Mouse (Mus musculus) T-helper 2 cell (primary cell): ENCODE results near the gene Eif4a1.

Experiments used
- in situ Hi-C: fragments of 300-600 bp; cut with MboI, MseI; formaldehyde crosslinking; loops from one replicate; pipeline ENCODE4 v1.15.1; 2025; ENCODE audit warnings: high pct_unique_total_duplicates

Eif4a1 gene

DNA sequence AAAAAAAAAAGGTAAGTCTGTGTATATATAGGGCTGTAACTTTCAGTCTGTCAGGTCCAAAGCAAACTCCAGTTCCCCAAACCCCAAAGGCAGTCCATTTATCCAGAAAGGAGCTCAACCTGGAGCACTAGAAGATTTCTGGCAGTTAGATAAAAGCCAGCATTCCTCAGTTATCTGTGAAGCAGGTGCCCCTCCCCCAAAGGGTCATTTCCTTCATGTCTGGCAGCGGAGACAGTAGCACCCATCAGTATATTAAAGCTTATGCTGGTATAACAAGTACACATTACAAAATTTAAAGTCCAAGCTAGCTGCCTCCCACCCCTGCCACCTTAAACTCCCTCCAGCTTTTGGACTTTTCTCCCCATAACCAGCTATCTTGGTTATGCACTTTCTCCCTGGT is 27.4 kb upstream of the Eif4a1 start:
- in situ Hi-C loops: no loop called here

DNA sequence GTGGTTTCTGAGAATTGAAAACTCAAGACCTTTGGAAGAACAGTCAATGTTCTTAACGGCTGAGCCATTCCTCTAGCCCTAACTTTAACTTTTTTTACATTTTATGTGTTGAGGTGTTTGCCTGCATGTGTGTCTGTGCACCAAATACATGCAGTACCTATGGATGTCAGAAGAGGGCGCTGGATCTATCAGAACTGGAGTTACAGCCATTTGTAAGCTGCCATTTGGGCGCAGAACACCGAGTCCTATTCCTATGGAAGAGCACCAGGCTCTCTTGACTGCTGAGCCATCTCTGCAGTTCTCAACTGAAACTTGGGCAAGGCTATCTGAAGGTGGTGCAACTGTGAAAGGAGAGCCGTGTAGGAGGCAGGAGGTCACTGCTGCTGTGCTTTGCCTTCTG is 26.4 kb upstream of the Eif4a1 start:
- in situ Hi-C loops: no loop called here

DNA sequence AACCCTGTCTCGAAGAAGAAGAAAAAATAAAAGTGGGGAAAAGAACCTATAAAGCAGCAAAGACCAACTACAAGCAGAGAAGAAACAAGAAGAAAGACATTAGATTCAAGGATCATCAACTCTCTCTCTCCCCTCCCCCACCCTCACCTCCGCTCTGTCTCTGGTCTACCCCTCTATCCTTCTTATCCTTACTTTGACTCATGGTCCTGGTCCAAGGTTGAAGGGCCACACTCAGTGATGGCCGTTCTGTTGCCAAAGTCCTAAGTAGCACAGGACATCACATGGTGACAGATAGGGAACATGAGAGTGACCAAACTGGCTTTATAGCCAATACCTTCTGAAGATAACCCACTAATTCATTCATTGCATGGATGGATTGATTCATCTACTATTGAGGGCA is 25.2 kb upstream of the Eif4a1 start:
- in situ Hi-C loops: no loop called here

DNA sequence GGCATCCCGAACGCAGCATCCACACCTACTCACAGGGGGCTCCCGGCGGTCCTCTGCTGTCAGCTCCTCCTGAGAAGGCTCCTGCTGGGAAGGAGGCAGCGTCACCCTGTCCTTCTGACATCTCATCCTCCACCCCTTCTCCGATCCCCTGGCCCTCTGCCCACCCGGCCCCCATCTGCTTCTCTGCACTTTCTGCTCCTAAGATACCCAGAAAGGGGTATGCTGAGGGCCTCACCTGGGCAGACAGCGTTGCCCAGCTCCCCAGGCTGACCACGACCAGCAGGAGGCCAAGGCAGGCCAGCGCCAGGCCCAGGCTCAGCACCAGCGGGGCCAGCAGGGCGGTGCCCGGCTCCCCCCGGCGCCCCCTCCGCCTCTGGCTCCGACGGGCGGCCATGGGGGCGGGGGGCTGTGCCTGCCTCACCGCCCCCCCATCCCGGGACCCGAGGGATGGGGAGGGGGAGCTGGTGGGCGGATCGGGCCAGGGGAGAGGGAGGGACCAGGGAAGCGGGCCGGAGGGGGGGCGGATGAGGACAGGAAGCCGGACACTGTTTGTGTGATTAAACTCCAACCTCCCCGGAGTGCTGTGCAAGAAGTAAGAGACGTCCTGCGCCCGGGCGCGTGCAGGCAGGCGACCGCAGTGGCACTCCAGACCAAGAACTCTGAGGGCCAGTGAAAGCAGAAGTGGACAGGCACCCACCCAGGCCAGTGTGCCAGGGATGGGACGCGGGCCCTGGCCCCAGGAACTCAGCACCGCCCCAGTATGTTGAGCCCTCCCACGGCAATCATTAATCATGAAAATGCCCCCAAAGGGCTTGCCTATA is 23.3 kb upstream of the Eif4a1 start, which contains the start of the genes Tnfsf12 and Tnfsfm13:
Tnfsf12 (minus strand) TSS at position 489 of the 821 bp plus-strand sequence.
Tnfsfm13 (minus strand) TSS at position 738 of the 821 bp plus-strand sequence.
- in situ Hi-C loops: no loop called here

DNA sequence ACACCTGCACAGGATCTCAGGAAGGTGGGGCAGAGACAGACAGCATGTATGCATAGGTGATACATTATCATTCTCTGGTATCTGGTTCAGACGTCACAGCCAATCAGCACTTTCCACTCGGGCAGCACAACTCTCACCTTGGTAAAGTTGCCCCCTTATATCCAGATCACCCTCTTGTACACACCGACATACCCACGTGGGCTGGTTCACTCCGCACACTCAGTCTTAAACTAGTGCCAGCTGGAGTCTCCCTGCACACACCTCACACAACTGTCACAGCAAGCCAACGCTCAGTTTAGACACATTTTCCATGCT is 22.8 kb upstream of the Eif4a1 start:
- in situ Hi-C loops: no loop called here

DNA sequence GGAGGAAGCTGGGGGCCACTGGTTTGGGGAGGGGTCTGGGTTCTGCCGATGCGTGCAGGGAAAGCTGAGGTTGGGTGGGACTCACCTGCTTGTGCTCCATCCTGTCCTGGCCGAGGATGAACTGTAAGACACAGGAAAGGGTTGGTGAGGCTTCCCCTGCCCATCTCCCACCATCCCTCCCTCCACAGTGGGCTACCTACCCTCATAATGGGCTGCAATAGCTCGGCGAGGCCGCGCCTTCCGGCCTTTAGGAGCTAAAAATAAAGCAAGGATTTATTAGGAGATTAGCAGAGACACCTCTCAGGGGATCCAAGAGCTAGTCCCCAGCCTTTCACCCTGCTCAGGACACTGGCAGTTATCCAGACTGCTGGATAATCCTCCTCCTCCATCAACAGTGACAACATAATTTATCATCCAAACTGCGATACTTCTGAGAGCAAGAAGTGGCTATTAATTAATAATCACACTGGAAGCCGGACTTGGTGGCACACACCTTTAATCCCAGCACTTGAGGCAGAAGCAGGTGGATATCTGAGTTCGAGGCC is 21.3 kb upstream of the Eif4a1 start:
- in situ Hi-C loops: no loop called here

DNA sequence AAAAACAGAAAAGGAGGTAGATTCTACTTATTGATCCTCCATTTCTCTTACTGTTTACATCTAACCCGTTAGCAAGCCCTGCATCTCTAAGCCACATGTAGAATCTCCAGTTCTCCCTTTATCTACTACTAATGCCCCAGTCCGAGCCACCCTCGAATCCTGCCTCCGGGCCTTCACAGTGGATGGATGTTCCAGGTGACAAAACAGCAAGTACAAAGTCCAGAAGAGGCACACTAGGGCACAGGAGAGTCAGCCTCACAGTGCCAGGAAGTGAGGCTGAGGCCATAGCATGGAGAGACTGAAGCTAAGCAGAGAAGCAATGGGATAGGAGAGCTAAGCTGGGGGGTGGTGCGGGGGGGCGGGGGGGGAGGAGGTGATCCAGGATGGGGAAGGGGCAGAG is 20.6 kb upstream of the Eif4a1 start:
- in situ Hi-C loops: no loop called here

DNA sequence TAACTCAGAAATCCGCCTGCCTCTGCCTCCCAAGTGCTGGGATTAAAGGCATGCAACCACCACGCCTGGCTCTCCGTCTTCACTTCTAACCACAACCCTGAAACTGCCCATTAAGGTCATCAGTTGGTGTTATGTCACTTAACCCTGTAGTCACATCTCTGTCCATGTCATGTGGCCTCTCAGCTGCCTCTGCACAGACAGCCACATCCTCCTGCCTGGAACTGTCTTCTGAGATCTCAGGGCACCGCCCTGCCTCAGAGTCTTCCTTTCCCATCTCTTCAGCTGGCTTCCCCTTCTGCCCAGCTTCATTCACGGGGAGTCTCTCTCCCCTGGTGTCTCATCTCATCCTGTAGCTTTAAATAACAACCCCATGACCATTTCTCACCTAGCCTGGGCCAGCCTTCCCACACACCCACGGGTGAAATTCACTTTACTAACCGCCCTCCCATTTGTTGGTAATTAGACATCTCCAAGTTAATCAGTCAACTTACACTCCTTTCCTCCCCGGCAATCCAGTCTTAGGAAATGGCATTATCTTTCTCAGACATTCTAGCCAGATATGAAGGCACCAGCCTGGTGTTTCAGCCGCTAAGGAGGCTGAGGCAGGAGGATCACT is 20.1 kb upstream of the Eif4a1 start:
- in situ Hi-C loops: no loop called here

DNA sequence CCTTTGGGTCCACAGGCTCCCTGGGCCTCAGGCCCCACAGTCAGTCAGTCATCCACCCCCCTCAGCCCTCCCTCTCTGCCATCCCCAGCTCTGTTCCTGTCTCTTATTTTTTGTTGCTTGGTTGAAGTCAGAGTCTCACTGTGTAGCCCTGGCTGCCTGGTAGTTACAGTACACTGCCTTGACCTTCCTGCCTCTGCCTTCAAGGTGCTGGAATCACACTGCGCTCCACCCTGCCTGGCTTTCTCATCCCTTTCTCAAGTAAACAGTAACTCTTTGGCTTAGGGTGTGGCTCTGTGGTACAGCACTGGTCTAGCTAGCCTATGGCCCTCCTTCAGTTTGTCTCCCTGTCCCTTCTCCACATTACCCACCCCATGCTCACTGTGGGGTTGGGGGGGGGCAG is 17.7 kb upstream of the Eif4a1 start:
- in situ Hi-C loops: loop anchor here (5.0 kb wide), 1 partner anchor 32 kb away; no protein-coding TSS in a partner anchor

DNA sequence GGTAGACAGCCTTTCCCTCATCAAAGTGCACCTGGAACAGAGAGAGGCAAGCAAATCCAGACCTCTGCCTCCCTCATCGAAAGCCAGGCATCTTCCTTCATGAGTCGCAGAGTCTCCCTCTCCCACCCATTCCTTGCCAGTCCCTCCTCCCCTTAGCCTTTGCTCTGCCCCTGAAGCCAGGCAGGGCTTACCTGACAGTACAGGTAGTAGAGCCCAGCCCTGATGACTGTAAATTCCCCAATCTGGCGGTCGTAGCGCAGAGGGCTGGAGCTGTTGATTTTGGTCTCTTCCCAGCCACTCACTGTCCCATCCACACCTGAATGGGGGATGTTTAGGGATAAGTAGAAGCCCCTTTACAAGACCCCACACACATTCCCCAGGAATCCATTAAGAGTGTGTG is 14.8 kb upstream of the Eif4a1 start:
- in situ Hi-C loops: loop anchor here (5.0 kb wide), 1 partner anchor 35 kb away; no protein-coding TSS in a partner anchor

DNA sequence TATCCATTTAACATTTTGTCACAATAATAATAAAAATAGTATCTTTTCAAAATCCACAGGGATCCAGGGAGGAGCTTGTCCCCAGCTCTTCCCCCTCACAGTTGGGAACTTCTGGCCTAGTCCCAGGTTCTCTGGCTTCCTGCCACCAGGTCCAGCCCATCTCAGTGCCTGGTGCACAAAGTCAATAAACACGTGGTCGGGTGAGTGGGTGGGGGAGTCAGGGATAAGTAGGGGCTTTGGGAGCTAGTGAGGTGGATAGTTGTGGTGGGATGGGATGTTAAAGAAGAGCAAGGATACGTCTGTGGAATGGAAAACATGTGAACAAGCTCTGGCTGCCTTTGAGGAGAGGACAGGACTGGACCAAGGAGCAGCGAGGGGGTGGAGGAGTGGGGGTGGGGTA is 14.2 kb upstream of the Eif4a1 start:
- in situ Hi-C loops: loop anchor here (5.0 kb wide), 1 partner anchor 36 kb away; no protein-coding TSS in a partner anchor

DNA sequence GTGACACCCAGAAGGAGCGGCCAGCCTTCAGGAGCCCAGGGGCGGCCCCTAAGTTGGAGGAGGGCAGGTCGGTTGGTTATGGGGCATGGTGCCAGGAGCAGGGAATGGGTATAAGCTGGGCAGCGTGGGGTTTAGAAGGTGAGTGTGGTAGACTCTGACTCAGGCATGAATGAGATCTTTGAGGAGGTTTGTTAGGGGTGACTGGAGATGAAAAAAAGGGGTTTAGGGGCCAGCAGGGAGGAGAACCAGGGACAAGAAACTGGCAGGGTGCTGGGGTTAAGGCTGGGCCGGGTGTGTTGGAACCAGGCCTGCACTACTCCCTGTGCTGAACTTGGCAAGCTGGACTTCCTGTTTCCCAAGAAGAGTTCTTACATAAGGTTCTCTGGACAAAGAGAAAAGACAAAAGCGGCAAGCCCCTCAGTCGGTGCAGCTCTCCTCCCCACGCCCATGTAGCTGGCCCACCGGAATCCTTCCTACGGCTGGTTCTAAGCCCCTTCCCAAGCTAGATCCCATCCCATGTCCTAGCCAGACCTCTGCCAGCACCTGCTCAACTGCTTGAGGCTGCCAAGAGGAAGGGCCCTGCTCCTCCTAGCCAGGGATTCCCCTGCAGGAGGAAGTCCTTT is 13.4 kb upstream of the Eif4a1 start, which contains the start of gene Tnfsf13:
Tnfsf13 (minus strand) TSS at position 259 of the 623 bp plus-strand sequence.
- in situ Hi-C loops: loop anchor here (5.0 kb wide), 1 partner anchor 37 kb away; no protein-coding TSS in a partner anchor

DNA sequence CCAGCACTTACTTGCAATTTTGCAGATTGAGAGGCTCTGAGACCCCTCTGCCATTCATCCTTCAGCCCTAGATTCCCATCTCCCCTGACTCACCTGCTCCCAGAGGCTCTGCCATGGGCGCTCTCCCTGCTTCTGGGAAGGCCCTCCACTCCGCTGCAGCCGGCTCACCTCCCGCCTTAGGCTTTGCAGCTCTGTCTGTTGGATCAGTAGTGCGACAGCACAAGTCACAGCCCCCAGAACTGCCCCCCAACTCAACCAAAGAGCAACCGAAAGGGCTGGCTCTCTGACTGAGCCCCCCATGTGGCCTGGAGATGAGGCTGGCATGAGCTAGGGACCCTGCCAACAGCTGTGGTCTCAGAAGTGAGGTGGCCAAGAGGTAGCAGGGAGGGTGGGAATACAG is 12.7 kb upstream of the Eif4a1 start:
- in situ Hi-C loops: loop anchor here (5.0 kb wide), 1 partner anchor 37 kb away; no protein-coding TSS in a partner anchor

DNA sequence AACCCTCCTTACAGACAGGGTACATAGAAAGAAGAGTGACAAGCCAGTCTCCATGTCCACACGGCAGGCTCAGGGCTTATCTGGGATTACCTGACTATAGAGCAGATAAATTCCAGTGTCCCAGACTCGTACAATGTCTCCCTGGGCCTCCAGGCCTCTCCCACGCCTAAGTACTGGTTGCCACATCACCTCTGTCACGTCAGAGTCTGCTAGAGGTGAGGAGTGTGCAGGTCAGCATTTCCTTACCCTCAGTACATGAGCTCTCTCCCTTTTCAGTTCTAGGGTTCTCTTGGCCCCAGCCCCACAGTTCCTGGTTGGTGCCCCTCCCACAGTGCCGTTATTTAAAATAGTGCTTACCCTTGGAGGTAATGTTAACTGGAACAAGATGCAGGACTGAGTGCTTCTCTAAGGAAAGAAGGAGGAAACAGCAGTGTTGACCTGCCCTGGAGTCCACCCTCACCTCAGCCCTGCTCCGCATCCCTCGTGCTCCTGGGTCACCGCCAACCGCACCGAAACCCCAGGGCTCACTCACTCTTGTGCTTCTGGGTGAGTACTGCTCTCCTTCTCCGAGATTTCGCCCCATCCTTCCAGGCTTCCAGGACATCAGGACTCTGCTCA is 12.0 kb upstream of the Eif4a1 start:
- in situ Hi-C loops: no loop called here

DNA sequence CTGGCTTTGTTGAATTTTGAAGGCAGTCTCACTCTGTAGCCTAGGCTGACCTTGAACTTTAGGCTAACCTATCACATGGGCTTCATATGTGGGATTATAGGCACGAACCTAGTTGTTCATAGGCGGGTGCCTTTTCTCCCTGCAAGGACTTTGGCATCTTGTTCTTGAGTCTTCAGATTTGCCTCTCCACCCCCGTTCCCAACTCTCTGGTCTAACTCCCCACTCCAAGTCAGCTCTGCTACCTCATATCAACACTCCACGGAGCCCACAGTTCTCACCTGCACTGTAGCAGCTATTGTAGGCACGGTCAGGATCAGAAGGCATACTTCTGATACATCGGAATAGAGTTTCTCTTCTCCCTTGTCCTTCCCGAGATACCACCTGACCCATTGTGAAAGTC is 11.4 kb upstream of the Eif4a1 start:
- in situ Hi-C loops: no loop called here

DNA sequence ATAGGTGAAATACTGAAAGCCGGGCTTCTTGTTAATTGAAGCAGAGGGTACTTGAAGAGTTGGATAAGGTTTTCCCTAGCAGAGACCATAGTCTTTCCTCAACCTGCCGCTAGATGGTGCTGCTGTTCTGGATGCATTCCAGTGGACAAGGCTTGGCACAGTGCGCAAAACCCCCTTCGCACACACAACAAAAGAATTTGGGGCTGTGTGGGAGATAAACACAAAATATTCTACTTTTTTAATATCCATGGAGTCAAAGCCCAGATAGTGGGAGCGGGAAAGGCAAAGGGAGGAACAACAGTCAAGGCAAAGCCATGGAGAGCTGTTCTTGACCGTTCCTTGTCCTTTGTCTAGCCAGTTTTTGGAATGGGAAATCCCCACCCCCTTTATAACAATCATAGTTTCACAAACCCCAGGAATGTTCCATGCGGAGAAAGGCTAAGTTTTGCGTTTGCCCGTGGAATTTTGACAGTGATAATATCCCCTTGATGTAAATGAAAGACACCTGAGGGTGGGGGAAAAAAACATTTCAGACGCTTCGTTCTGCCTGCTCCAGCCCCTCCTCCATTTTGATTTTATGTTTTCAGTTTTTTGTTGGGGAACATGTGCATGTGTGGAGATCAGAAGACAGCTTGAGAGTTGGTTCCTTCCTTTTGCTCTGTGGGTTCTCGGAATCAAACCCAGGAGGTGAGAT is 10.8 kb upstream of the Eif4a1 start:
- in situ Hi-C loops: no loop called here

DNA sequence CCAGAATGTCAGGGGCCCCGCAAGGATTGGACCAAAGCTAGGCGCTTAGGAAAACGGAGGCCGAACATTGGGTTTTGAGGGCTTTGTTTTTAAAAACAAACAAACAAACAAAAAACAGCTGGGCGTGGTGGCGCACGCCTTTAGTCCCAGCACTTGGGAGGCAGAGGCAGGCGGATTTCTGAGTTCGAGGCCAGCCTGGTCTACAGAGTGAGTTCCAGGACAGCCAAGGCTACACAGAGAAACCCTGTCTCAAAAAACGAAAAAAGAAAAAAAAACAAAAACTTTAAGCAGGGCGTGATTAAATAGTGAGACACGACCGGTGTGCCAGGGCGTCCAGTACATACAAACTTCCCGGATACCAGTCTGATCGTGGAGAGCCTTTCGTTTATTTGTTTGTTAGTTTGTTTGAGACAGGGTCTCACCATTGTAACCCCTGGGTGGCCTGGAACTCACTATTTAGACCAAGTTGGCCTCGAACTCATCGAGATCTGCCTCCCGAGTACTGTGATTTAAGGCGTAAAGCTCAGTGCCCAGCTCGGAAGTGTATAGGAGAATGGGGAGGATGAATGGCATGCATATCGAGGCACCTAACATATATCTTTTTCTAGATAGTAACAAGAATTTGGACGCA is 10.1 kb upstream of the Eif4a1 start:
- in situ Hi-C loops: no loop called here

DNA sequence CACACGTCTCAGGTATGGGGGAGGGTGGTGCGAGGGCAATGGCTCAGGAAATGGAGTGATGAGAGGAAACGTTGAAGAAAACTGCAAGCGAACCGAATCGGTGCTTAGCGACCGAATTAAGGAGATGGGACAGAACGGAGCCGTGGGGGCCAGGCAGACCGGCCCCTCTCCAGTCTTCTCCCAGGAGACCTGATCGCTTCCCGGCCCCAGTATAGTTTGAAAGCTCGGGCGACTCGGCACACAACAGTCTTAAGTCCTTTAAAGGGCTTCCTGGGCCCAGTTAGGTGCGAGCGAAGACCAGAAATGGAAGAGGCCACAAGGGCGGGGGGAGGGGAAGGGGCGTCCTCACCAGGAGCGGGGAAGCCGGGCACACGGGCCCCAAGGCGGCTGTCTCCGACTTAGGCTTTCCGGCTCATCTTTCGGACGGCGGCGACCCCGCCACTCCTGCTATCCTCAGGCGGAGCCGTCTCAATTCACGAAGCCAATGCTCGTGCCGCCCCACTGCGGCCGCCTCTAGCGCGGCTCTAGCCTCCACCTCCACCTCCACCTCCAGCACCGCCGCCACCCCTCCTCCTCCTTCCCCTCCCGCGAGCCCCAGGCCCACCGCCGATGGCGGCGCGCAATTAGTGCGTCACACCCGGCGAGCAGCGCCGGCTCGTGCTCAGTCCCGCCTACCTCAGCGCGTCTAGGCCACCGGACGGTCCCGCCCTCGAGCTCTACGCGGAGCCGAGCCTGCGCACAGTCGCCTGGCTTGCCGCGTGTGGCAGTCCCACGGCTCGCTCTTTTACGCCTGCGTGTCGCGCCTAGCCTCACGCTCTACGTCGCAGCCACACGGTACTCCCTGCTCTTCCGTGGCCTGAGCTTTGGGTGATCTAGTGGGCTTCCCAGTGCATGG is 9.3 kb upstream of the Eif4a1 start, which contains the start of gene Senp3:
Senp3 (minus strand) TSS at position 771 of the 895 bp plus-strand sequence.
- in situ Hi-C loops: no loop called here

DNA sequence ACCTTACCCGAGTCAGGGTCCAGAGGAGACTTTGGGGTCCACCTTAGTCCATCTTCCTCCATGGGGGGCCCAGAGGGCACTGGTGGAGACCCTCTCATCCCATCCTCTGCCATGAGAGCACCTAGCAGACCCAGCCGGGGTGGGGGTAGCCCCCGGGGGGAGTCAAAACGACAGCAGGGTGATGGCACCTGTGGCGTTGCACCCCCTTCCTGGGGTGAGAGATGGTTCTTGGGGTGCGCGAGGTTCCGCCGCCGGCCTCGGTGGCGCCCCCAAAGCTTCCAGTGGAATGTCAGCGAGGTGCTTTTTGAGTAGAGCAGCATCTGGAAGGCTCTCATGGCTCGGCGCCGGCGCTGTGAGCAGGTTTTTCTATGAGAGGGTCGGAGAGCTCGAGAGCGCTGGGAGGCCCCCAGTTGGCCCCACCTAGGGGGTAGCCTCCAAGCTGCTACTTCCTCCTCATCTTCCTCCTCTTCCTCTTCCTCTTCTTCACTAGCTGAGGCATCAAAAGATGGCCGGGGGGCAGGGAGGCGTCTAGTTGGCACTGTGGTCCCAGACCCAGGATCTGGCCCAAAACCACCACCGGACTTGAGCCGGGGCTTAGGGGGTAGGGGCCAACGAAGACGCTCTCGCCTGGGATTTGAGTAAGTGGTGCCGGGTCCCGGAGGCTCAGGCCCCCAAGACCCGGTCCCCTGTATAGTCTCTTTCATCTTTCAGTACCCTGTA is 8.1 kb upstream of the Eif4a1 start:
- in situ Hi-C loops: no loop called here
